16 mouse cellular contexts compared by ENCODE assay signal in the genomic region with DNA sequence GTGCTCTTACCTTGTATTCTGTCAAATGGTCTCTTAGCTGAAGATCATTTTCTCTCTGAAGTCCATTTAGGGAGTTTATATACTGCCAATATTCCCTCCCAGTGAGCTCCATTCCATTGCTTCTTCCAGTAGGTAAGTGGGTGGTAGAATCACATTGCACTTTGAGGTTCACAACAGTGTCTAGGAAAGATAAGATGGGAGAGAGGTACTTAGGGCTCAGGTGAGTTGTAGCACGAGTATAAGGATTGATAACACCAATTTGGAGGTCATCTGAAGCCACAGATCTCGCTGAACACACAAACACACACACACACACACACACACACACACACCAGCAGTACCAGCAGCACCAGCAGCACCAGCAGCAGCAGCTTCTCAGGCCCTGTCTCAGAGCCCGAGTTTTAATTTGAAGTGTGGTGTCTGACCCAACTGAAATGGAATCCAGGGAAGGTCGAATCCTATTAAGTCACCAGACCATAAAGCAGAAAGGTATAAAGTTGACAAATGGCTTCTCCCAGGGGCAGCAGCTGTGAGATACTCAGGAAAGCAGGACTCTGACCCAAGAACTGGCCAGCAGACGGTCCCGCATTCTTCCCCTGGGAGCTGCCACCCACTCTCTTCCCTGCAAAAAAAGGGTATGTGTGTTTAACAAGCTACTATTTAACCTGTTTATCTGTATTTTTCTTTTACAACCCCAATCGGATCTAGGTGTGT.
A peak's percentile ranks its signal among the peaks of the same experiment; 100 is the strongest.
DNase-seq lines count a peak whose midpoint lies in the region; ATAC-seq and TF ChIP-seq lines count a peak whose summit lies in the region.
"Had no signal": no experiment of that assay in that cellular context is flagged by ENCODE, and none has a peak within 500 bp of the region (broad histone marks: within the 10 kb centered on the region; RNA-seq: fewer than 3 reads in every experiment).

No protein-coding gene starts in this region.

- no peaks in the 10 kb centered on the region for H3K36me3 ChIP-seq in stomach, embryonic 14.5 days (ENCODE audit: control insufficient read depth, insufficient read depth, low read length)
- H3K36me3 ChIP-seq in stomach, postnatal 0 days (ENCODE audit: control insufficient read depth, insufficient read depth, low read length), result no peaks in the 10 kb centered on the region
- no peaks in the 10 kb centered on the region for H3K36me3 ChIP-seq in limb, embryonic 11.5 days (ENCODE audit: control insufficient read depth, insufficient read depth, low read length)
- H3K36me3 ChIP-seq in forebrain, embryonic 16.5 days (ENCODE audit: control insufficient read depth, insufficient read depth), result no peaks in the 10 kb centered on the region
- H3K36me3 ChIP-seq: heart, embryonic 12.5 days; limb, embryonic 13.5 days had no signal

- 50% methylated on average over 7 of the region's 7 CpGs for WGBS in stomach, embryonic 14.5 days
- 46% methylated on average over 7 of the region's 7 CpGs for WGBS in stomach, postnatal 0 days
- WGBS in limb, embryonic 11.5 days, result 28% methylated on average over 7 of the region's 7 CpGs
- 68% methylated on average over 7 of the region's 7 CpGs for WGBS in forebrain, embryonic 16.5 days

- TF ChIP-seq EP300 in stomach, postnatal 0 days (optimal IDR thresholded peaks at IDR 0.05), result no peak

- peak; percentile 19 for DNase-seq in embryo, embryonic 10 days (ENCODE audit: low spot score)
- DNase-seq in embryo, embryonic 9.5 days (ENCODE audit: extremely low spot score), result no peak
- no peak for DNase-seq in stomach, postnatal 0 days (ENCODE audit: low spot score)
- peak; percentile 23 for DNase-seq in limb, embryonic 11.5 days (ENCODE audit: low spot score)
- no peak for DNase-seq in frontal cortex, postnatal 36 days (ENCODE audit: low spot score in 2 of 2)
- no peak for DNase-seq in adrenal gland, postnatal 14 days
- DNase-seq: adrenal gland, postnatal 10 days; cerebellum, adult 18-20 months; thymus, postnatal 36 days had no signal

- TF ChIP-seq CTCF in stomach, postnatal 0 days (IDR thresholded peaks at IDR 0.05; ENCODE audit: low read depth), result no peak

- H3K4me1 ChIP-seq in stomach, embryonic 14.5 days (ENCODE audit: control insufficient read depth, insufficient read depth, low read length), result no peaks in the 10 kb centered on the region
- no peaks in the 10 kb centered on the region for H3K4me1 ChIP-seq in stomach, postnatal 0 days (replicated peaks; ENCODE audit: control insufficient read depth, insufficient read depth)
- peaks cover 3% of the 10 kb centered on the region; the same call in 1 of the 2 replicates for H3K4me1 ChIP-seq in limb, embryonic 11.5 days (ENCODE audit: control insufficient read depth, insufficient read depth, low read length)
- H3K4me1 ChIP-seq in forebrain, embryonic 16.5 days (replicated peaks; ENCODE audit: control insufficient read depth, insufficient read depth, low read length), result no peaks in the 10 kb centered on the region
- H3K4me1 ChIP-seq: heart, embryonic 12.5 days had no signal

- H3K9me3 ChIP-seq in stomach, embryonic 14.5 days (ENCODE audit: control insufficient read depth, low read depth, low read length), result no peaks in the 10 kb centered on the region
- no peaks in the 10 kb centered on the region for H3K9me3 ChIP-seq in stomach, postnatal 0 days (ENCODE audit: control insufficient read depth, low read length)
- no peaks in the 10 kb centered on the region for H3K9me3 ChIP-seq in limb, embryonic 11.5 days (ENCODE audit: control insufficient read depth, low read length)
- no peaks in the 10 kb centered on the region; the same call in 1 of the 2 replicates for H3K9me3 ChIP-seq in forebrain, embryonic 16.5 days (ENCODE audit: control insufficient read depth, low read length)
- H3K9me3 ChIP-seq: limb, embryonic 13.5 days had no signal

- 0 out of 2 replicates have a peak, but pooled peaks have one; percentile 42 for ATAC-seq in stomach, embryonic 14.5 days (ENCODE audit: insufficient number of reproducible peaks, insufficient read depth, low FRiP score, low read depth)
- no peak for ATAC-seq in stomach, postnatal 0 days (ENCODE audit: low FRiP score, low TSS enrichment)
- no peak for ATAC-seq in limb, embryonic 11.5 days (ENCODE audit: insufficient number of reproducible peaks, low FRiP score, low TSS enrichment, low read depth)
- ATAC-seq in forebrain, embryonic 16.5 days, result no peak
- ATAC-seq: lung, postnatal 0 days had no signal

- H3K27me3 ChIP-seq in stomach, embryonic 14.5 days (ENCODE audit: control insufficient read depth, insufficient read depth, low read length), result no peaks in the 10 kb centered on the region
- H3K27me3 ChIP-seq in stomach, postnatal 0 days (ENCODE audit: control insufficient read depth, insufficient read depth, low read length), result no peaks in the 10 kb centered on the region
- H3K27me3 ChIP-seq in limb, embryonic 11.5 days (ENCODE audit: control insufficient read depth, insufficient read depth, low read length), result no peaks in the 10 kb centered on the region
- H3K27me3 ChIP-seq in forebrain, embryonic 16.5 days (replicated peaks; ENCODE audit: control insufficient read depth, insufficient read depth, low read length), result no peaks in the 10 kb centered on the region
- H3K27me3 ChIP-seq: heart, embryonic 12.5 days; limb, embryonic 13.5 days had no signal

- no peak overlapping the region for H3K27ac ChIP-seq in stomach, embryonic 14.5 days (ENCODE audit: low read length)
- H3K27ac ChIP-seq in stomach, postnatal 0 days (replicated peaks), result no peak overlapping the region
- no peak overlapping the region for H3K27ac ChIP-seq in limb, embryonic 11.5 days (replicated peaks; ENCODE audit: low read depth, low read length)
- H3K27ac ChIP-seq in forebrain, embryonic 16.5 days (ENCODE audit: low read length), result no peak overlapping the region
- H3K27ac ChIP-seq: hindbrain, embryonic 14.5 days; limb, embryonic 13.5 days; liver, embryonic 14.5 days had no signal

- H3K9ac ChIP-seq in stomach, embryonic 14.5 days (replicated peaks; ENCODE audit: low read depth, low read length), result no peak overlapping the region
- H3K9ac ChIP-seq in stomach, postnatal 0 days (ENCODE audit: low read length), result no peak overlapping the region
- no peak overlapping the region for H3K9ac ChIP-seq in limb, embryonic 11.5 days (ENCODE audit: low read length)
- no peak overlapping the region for H3K9ac ChIP-seq in forebrain, embryonic 16.5 days (replicated peaks; ENCODE audit: low read depth, low read length)
- H3K9ac ChIP-seq: heart, embryonic 12.5 days; hindbrain, embryonic 14.5 days; limb, embryonic 13.5 days; liver, embryonic 14.5 days had no signal

- H3K4me3 ChIP-seq in stomach, embryonic 14.5 days (ENCODE audit: low read depth, low read length), result no peak overlapping the region
- no peak overlapping the region for H3K4me3 ChIP-seq in stomach, postnatal 0 days (ENCODE audit: low read depth, low read length)
- H3K4me3 ChIP-seq in limb, embryonic 11.5 days (ENCODE audit: low read depth, low read length), result no peak overlapping the region
- no peak overlapping the region for H3K4me3 ChIP-seq in forebrain, embryonic 16.5 days (replicated peaks; ENCODE audit: low read length)
- H3K4me3 ChIP-seq: heart, embryonic 12.5 days; limb, embryonic 13.5 days had no signal

- H3K4me2 ChIP-seq in stomach, embryonic 14.5 days (replicated peaks; ENCODE audit: low read depth, low read length), result no peak overlapping the region
- H3K4me2 ChIP-seq in stomach, postnatal 0 days (replicated peaks; ENCODE audit: low read depth), result no peak overlapping the region
- no peak overlapping the region for H3K4me2 ChIP-seq in limb, embryonic 11.5 days (ENCODE audit: low read depth, severe bottlenecking)
- no peak overlapping the region for H3K4me2 ChIP-seq in forebrain, embryonic 16.5 days (ENCODE audit: low read length)
- H3K4me2 ChIP-seq: heart, embryonic 12.5 days; hindbrain, embryonic 14.5 days; limb, embryonic 13.5 days had no signal

Comparison
In these comparisons a context has a peak if more than half of its experiments do, and no peak if none do; other contexts are left out.
1. DNase-seq: peak in embryo, embryonic 10 days (single experiment) and limb, embryonic 11.5 days (single experiment); none in embryo, embryonic 9.5 days (single experiment), stomach, postnatal 0 days (single experiment), frontal cortex, postnatal 36 days (0 of 2) and adrenal gland, postnatal 14 days (single experiment).